Mouse (Mus musculus): ENCODE measurements around the gene Rab9b.

Rab9b gene

DNA sequence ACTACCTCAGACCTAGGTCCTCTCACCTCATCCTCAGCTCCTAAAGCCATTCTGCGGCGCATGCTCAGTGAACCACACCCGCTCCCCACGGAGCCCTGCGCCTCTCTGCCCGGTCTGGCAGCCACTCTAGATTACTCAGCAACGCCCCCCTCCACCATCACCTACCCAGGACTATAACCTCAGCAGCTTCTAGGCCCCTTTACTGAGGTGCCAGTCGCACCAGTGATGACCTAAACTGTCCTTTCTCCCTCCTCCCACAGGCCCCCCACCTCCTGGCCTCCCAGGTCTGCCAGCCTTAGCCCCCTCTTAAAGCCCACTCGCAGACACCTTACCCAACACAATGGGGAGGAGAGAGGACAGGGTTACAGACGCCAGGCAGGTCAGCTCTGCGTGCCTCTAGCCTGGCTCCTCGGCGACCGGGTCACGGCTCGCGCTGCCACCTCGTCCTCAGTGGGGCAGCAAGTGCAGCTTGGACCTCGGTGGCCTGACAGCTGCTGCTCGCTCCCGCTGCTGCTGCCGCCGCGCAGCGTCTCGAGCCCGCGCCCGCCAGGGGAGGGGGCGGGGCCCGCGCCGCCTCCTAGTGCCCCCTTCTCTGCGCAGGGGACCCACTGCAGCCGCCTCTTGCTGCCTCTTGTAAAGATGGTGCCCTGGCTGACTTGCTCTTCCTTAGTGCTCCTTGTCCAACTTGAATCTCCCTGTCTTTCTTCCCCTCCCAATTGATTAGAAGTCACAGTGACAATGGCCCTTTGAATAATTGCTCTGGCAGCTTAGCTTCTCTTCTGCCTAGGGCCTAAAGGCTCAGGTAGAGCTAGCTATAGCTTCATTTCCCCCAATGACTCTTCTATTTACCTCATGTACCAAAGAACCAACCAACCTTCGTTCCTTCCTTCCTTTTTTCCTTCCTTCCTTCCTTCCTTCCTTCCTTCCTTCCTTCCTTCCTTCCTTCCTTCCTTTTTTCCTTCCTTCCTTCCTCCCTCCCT, at the start of gene Rab9b:
TSS of gene Rab9b (minus strand) at position 695 of the 980 bp plus-strand sequence.
- DNase-seq = no peak

DNA sequence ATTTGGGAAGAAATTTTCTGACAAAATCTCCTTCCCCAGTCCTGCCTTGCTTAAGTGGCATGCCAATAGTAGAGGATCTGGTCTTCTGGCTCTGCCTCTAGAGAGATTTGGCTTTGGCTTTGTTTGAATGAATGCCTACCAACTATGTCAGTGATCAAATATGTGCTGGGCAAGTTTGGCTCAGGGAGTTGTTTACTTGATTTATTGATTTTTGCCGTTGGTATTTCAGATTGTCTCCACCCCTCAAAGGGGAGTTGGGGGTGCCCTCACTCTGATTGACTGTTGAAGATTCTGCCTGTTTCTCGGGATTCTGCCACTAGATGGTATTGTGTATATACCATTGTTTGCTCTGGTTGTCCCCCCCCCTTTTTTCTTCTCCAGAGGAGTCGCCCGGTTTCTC, 35.8 kb upstream of the Rab9b start:
- no peak for DNase-seq

DNA sequence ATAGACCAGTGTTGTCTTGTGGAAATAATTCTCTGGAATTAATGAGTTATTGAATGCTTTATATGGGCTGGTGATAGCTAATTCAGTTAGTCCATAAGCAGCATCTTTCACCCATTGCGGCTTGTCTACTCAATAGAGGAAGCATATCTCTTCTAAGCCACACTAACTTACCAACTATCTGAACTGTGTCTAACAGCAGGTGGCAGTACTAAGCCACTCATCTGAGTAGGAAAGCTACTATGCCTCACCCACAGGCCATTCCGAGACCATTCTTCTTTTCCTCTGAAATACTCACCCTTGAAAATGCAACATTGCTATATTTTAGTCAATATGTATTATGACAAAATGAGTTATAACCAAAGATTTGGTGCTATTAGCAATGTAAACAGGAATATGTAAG, 27.2 kb upstream of the Rab9b start:
- peak in 1 of 2 experiments; percentile 2 for DNase-seq

DNA sequence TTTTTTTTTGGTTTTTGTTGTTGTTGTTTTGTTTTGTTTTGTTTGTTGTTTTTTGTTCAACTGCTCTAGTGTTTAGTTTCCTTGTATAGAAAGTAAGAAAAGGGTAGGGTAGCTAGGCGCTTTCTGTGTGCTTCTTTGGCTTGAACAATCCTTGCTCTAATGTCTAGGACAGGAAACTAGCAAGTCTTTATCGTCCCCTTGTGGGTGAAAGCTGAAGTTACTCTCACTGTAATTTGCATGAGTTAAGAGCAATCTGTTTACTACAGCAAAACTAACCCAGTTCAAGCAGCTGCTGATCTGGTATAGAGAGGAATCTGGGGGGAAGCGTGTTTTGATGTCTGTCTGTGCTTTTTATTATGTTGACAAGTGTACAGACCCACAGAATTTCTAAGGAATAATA, 18.3 kb downstream of the Rab9b start:
- no peak for DNase-seq

- no peak for DNase-seq
Measured at GRCm38 (mm10) chrX:136828610-136829009, 39.9 kb downstream of the Rab9b start.

- no peak for DNase-seq
Measured at GRCm38 (mm10) chrX:136825016-136825415, 43.5 kb downstream of the Rab9b start.

- no peak for DNase-seq
Measured at GRCm38 (mm10) chrX:136822371-136822770, 46.2 kb downstream of the Rab9b start, which contains the start of gene Plp1. Gene Plp1, plus strand, starts transcription at chrX:136822671.

- peak; percentile 50 to 56 for DNase-seq
Measured at GRCm38 (mm10) chrX:136820250-136820649, 48.3 kb downstream of the Rab9b start.

- DNase-seq = peak; percentile 2 to 12
Measured at GRCm38 (mm10) chrX:136819752-136820151, 48.8 kb downstream of the Rab9b start.

All from lung, adult 18-20 months (tissue).